Mouse (Mus musculus): ENCODE measurements around the gene Mpdz. TPM values are rescaled to one million over a fixed set of nuclear protein-coding genes. Genes with fewer than 3 reads are reported as not detected.

Mpdz gene
- polyA plus RNA-seq, 2 experiments from 2014 or later, result 1.0 TPM; not detected in 1

GRCm38 (mm10) chr4:81389263-81389662 lies 53.4 kb downstream of the Mpdz start:
- ATAC-seq, result no peak

GRCm38 (mm10) chr4:81387644-81388043 lies 55.0 kb downstream of the Mpdz start:
- ATAC-seq, result no peak

GRCm38 (mm10) chr4:81372355-81372754 lies 70.3 kb downstream of the Mpdz start:
- no peak for ATAC-seq

- no peak for ATAC-seq
Measured at GRCm38 (mm10) chr4:81351368-81351767, 91.2 kb downstream of the Mpdz start.

GRCm38 (mm10) chr4:81348646-81349045 lies 94.0 kb downstream of the Mpdz start:
- no peak for ATAC-seq

- no peak for ATAC-seq
Measured at GRCm38 (mm10) chr4:81345141-81345540, 97.5 kb downstream of the Mpdz start.

- no peak for ATAC-seq
Measured at GRCm38 (mm10) chr4:81333628-81333991, 109.0 kb downstream of the Mpdz start.

GRCm38 (mm10) chr4:81332901-81333627 lies 109.6 kb downstream of the Mpdz start:
- ATAC-seq, result no peak

GRCm38 (mm10) chr4:81332439-81332841 lies 110.2 kb downstream of the Mpdz start:
- ATAC-seq, result no peak

GRCm38 (mm10) chr4:81327694-81328093 lies 114.9 kb downstream of the Mpdz start:
- no peak for ATAC-seq

GRCm38 (mm10) chr4:81323853-81324252 lies 118.8 kb downstream of the Mpdz start:
- ATAC-seq, result no peak

- no peak for ATAC-seq
Measured at GRCm38 (mm10) chr4:81322232-81322631, 120.4 kb downstream of the Mpdz start.

GRCm38 (mm10) chr4:81314618-81315017 lies 128.0 kb downstream of the Mpdz start:
- ATAC-seq, result no peak

GRCm38 (mm10) chr4:81313246-81313645 lies 129.4 kb downstream of the Mpdz start:
- ATAC-seq, result no peak

- ATAC-seq, result no peak
Measured at GRCm38 (mm10) chr4:81310168-81310474, 132.5 kb downstream of the Mpdz start.

GRCm38 (mm10) chr4:81309473-81310167 lies 133.0 kb downstream of the Mpdz start:
- ATAC-seq, result no peak

- ATAC-seq, result no peak
Measured at GRCm38 (mm10) chr4:81307596-81308265, 134.9 kb downstream of the Mpdz start.

GRCm38 (mm10) chr4:81302056-81302455 lies 140.6 kb downstream of the Mpdz start:
- ATAC-seq, result no peak

- ATAC-seq, result no peak
Measured at GRCm38 (mm10) chr4:81298384-81298783, 144.2 kb downstream of the Mpdz start.

- no peak for ATAC-seq
Measured at GRCm38 (mm10) chr4:81293309-81293708, 149.3 kb downstream of the Mpdz start.

- ATAC-seq, result no peak
Measured at GRCm38 (mm10) chr4:81285564-81285963, 157.1 kb downstream of the Mpdz start.

GRCm38 (mm10) chr4:81283611-81284010 lies 159.0 kb downstream of the Mpdz start:
- no peak for ATAC-seq

- no peak for ATAC-seq
Measured at GRCm38 (mm10) chr4:81283081-81283480, 159.5 kb downstream of the Mpdz start.

- no peak for ATAC-seq
Measured at GRCm38 (mm10) chr4:81280098-81280497, 162.5 kb downstream of the Mpdz start.

Data from activated CD4-positive, CD25-positive, alpha-beta regulatory T cell, adult 4 months (primary cell).